Mouse (Mus musculus) adrenal gland, postnatal 4 days (tissue): ENCODE measurements at regions not wholly inside any gene's neighbourhood (a gene's known extent, or its start where the extent isn't known, plus 50 kb on each side); places are given as distances from the start of the nearest gene placed in this dataset.

Experiments used
- DNase-seq, 2 experiments: peaks; one replicate each; pipeline ENCODE4 v3.0.0; 2021 to 2022; ENCODE audit warnings: low spot score in 2 of 2, mixed read lengths in 2 of 2

DNA sequence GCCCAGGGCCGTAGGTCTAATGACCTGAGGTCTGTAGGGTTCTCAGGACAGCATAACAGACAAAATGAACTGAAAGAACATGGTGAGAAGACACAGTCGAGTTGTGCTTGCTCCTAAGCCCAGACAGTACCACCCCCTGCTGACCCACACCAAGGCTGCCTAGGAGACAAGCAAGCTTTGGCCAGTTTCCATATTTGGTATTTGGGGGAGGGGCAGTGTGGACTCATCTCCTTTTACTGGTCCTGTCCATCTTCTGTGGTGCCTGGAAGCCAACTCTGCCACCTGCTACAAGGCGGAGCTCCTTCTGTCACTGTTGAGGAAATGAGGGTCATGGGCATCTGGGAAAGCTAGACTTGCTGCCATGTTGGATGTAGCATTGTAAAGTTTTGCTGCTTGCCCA is 68.9 kb downstream of the Tex29 start:
- no peak for DNase-seq

DNA sequence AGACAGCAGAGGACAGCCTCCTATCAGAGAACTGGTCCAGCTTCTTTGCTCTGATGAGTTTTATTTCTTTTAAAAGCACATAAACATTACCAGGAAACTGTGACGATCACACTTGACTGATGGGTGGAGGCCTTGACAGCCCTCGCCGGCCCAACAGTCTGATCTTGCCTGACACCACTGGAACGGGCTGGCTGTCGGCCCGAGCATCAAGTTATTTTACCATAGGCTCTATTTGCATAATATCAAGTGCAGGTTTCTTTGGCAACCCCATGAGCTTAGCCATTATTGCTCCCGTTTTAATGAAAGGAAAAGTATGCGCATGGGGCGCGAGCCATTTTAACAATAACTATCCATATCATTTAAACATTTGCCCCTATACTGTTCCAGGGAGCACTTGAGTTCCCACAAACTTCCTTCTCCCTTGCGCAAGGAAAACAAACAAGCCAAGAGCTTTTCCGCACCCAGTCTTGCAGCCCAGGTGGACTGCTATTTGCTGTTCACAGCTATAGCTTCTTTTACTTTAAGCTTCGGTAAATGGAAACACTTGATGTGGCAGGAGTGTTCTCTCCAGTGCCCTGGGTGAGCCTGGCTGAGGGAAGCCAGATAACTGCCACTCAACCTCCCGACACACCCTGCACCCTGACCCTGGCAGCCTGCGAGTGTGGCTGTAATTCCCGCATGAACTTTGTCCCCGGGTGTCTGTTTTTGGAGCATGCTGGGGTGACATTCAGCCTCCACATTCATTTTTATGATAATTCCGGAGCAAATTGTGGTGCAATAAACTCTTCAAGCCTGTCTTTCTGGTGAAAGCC is 71.6 kb downstream of the Tex29 start:
- DNase-seq, result no peak

DNA sequence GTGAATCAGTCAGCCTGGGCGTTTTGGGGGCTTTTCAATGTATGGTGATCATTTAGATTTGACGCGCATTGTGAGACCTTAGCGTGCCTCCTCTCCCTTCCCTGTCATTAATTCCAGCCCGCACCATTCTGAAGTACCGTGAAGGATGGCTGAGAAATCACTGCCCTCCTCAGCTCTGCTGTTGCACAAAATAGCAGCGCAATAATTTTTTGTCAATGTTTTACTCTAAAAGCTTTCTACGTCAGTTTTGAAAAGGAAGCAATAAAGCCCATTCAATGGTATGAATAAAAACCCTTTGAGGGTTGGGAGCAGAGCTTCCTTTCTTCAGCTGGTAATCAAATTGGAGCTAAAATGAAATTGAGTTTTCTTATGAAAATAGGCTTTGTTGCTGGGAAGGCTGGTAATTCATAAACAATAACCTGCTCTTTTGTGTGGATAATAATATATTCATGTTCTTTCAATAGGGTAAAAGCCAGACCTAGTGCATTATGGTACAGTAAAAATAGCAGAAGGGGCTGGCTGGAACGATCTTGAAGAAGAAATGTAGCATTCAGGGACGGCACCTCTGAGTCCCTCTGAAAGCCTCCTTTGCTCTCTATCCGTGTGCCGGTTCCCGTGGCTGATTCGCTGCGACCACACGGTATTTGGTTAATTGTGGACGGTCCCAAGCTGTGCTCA is 72.3 kb downstream of the Tex29 start:
- DNase-seq, result no peak

DNA sequence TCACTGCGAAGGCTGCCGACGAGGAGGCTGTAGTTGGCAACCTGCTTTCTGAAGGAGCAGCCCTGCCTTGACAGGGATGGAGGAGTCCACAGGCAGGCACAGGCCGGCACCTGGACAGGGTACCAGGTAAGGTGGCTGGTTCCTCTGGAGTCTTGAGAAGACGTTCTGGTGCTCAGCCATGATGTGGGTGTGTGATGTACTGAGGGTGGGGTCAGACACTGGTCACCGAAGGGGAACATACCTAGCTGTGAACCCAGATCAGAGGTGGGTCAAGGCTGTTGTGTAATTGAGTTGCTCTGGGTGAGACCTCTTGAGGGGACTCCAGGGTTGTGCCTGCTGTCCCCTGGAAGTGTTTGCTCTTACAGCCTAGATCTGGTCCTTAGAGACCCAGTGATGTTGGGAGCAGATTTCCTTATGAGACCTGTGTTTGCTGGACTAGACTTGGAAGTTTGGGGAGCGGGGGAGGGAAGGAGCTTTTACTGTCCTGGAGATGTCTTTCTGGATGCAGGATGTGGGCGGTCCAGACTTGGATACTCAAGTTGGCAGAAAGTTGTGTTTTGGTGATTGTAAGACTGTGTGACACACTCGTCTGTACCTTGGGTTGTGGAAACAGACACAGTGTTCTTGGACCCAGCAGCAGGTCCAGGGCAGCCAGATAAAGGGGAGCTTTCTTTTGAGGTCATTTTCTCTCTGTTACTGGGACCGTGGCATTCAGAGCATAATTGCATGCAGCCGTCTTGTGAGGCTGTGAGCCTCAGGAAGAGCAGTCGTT is 73.0 kb downstream of the Tex29 start:
- no peak for DNase-seq

DNA sequence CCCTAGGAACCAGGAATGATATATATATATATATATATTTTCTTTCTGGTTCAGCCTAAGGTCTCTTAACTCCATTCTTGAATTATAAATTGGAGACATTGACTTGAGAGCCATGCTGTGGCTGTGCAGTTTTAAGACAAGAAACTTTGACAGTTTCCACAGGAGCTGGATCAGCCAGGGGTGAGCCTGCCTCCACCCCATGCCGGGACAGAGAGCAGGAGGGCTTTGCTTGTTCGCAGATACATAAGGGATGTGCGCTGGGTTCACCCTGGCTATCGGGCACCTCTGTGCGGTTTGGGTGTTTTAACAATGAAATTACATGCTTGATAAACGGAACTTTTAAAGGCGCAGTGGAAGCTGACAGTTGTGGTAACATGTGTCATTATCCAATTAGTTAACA is 73.9 kb downstream of the Tex29 start:
- no peak for DNase-seq

DNA sequence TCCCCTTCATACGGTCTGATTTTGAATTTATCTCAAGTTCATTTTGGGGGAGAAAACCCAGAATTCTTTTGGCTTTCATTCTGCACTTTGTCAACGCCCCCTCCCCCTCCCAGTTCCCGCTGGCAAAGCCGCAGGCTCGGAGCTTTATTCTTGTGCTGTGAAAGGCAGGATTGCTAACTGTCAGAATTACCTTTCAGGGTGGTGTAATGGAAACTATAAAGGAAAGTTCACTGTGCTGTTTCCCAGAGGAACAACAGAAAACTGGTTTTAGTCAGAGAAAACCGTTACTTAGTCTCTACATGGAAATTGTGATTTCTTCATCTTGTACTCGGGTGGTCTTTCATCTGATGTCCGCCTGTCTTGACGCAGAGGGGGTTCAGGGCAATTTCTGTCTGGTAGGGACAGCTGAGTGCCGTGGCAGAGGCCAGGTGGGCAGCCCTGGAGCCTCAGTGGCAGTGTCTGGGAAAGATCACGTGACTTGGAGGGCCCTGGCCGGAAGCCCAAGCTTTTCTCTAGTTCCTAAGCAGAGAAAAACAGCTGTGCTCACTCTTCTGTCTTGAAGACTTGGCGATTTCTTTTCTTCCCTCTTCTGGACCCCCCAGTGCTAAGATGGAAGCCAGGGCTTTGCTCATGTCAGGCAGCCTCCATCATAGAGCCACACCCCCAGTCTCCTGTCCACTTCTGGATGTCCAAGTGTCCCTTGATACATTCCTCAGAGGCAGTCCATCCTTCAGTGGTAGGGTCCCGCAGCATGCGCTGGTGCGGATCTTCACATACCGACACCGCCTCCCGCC is 74.6 kb downstream of the Tex29 start:
- DNase-seq, result no peak

DNA sequence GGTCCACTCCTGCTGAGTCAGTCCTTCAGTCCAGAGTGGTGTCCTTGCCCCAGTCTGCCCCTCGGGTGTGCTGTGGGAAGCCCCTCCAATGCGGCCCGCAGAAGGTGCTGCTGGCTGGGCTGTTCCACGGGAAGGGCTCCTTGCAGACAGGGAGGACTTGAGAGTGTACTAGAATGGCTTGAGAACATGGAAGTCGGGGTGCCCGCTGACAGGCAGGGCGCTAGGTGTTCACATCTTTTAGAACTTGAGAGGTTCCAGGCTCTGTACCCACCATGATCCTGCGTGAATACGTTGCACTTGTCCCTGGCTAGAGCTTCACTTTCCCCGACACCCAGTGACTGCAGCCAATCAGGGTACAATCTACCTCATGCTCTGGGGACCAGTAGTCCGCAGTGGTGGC is 75.4 kb downstream of the Tex29 start:
- no peak for DNase-seq

DNA sequence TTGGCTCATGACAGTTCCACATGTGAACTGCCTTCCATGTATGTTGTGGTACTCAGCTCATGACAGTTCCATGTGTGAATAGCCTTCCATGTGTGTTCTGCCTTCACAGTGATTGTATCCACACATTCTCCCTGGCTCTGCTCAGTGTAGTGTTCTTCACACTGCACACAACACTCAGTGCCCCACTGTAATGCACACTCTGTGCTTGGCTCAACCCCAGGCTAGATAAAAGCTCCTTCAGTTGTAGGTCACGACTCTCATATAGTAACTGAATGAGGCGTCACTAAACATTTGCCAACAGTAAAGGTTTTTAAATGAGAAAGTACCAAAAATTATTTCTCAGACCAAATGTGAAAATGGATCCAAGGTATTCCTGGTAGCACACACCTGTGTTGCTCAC is 79.6 kb downstream of the Tex29 start:
- no peak for DNase-seq

DNA sequence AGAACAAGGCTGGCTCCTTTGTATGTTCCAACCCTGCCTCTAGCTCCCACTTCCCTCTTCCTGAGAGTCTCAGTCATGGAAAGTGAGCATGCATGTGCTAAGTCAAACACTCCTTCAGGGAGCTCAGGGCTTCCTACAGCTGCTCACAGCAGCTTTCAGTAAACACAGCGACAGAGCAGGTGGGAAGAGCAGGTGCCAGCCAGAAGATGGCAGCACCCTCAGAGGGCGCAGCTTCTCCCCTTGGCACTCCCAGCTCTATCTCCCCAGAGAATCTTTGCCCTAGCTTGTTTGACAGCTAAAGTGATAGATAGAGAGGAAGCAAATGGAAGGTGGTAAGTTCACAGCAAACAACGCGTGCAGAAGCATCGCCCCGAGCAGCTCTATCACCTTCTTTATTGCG is 82.8 kb downstream of the Tex29 start:
- no peak for DNase-seq

DNA sequence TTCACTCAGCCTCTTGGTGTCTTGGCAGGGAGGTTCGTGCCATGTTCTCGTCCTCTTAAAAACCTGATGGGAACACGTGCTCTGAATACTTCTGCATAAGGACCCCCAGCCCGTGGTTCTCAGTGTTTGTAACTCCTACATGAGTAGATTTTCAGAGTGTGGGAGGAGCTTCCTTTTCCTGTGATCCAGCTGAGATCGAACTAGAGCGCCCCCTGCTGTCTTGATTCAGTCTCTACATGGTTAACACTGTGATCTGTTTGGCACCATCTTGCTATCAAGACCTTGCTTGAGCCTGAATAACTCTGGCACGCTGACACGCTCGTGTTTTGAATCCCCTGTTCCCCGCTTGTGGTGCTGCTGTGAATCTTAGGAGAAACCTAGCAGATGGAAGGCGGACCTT is 83.9 kb downstream of the Tex29 start:
- peak; percentile 28 to 65 for DNase-seq

DNA sequence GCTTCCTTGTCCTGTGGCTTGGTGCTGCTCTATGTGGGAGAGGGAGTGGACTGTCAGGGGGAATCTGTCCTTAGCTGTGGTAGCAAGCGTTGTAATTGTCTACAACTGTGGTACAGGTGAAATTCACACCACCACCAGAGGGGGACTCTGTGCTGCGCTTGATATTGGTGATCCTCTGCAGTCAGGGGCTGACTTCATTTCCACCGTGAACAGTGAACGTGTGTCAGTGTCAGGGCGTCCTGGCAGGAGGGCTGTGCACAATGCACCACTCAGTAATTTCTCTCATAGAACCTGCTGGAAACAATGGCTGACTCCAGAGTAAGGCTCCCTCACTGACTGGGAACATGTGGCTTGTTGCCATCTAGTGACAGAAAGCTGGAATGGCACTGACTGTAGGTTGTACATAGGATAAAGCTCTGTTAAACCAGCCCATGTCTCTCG is 102.6 kb downstream of the Tex29 start:
- DNase-seq, result no peak

DNA sequence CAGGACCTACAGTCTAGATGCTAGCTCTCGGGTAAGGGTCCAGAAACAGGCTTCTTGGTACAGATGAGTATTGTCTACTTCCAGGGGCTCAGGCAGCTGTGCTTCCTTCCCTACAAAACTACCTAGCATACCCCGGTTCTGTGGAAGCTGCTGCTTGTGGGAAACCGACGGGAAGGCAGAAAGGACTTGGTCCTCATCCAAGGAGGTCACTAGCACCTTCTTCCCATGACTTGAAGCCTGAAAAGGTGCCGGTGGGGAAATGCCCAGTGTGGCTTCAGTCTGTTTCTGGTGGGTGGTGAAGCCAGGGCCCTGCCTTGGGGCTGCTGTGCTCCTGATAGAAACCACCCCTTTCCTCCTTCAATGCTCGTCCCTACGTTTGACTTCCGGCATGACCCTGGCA is 107.5 kb downstream of the Tex29 start:
- no peak for DNase-seq

DNA sequence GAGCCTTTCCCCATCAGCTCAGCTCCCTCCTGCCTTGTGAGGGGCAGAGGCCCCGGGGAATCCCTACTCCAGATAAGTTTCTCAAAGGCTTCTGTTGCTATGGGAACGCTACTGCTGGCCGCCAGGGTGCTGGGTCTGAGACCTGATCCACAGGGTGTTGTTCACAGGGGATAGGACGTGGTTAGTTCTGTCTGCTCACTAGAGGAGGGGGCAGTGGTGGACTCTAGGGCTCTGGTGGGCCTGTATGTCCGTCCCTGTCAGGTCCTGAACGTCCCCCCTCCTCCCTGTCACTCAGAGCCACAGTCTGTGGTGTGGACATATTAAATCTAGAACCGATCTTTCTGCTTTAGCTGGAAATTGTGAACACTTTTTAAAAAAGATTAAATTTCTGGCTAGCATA is 116.0 kb downstream of the Tex29 start:
- DNase-seq, result no peak

DNA sequence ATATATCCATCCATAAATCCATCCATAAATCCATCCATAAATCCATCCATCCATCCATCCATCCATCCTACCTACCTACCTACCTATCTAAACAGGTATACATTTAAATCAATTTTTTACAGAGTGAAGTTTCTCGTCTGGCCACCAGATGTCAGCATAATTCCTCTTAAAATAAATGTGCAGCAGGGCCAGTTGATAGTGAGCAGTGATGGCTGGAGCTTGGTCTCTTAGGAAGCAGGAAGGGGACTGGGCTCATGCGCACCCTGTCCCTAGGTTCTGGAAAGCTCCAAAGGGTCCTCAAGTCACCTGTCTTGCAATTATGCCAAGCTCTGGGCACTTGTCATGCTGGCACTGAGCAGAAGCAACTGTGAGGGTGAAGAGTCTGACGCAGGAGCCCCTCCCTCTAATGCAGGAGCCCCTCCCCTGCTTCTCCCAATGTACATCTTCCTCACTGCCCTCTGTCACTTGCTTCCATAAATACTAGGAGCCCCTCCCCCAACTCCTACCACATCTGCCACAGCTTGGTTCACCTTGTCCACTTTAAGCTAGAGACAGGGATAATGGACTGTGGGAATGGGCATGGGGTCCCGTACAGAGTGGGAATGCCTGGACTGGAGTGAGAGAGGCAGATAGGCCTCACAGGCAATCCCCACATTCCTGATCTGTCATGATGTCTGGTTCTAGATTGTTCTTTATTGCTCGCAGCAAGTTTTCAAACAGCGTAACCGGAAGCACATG is 116.9 kb downstream of the Tex29 start:
- no peak for DNase-seq

DNA sequence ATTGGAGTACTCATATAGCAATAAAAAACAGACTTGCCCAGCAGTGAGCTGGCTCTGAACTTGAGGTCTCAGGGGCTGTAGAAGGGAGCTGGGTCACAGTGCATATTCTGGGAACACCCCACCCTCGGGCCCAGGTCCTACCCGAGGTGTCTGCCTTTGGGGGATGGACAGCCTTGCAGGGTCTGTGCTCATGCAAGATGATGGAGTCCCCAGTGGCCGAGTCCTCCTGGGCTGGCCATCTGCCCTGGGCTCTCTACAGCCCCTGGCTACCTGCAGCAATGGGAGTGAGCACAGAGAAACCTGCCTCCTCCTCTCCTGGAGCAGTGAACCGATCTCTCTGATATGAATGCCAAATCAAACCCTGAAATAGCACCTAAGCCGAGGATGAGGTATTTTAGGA is 117.9 kb downstream of the Tex29 start:
- no peak for DNase-seq

DNA sequence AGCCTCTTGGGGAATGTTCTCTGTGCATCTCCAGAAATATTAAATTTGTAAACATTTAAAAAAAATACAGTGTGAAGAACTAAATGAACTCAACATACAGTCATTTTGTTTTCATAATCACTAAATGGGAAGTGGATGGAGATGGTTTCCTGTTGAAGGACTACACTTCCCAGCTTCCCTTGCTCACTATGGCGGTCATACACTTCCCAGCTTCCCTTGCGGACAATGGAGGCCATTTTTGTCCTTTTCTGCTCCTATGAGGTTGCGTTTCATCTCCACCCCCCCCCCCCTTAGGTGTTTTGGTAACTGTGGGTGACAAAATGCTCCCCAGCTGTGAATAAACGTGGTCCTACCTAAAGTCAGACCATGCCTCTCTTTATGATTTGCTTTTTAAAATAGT is 119.2 kb downstream of the Tex29 start:
- no peak for DNase-seq

DNA sequence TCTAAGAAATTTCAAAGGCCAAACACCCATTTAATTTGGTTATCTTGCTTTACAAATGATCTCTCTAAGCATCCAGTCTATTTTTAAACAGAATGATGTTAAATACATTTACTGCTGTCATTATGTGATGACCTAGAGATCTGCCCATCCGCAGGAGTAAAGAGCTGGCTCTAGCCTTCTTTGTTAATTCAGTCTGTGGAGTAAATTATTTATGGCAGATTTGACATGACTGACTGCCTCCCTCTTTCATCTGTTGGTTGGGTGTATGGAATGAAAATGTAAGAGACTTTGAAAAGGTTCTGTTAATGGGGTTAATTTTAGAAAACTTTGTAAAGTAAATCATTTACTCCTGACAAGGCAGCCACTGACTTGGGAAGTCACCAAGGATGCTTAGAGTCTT is 123.3 kb downstream of the Tex29 start:
- DNase-seq, result no peak

DNA sequence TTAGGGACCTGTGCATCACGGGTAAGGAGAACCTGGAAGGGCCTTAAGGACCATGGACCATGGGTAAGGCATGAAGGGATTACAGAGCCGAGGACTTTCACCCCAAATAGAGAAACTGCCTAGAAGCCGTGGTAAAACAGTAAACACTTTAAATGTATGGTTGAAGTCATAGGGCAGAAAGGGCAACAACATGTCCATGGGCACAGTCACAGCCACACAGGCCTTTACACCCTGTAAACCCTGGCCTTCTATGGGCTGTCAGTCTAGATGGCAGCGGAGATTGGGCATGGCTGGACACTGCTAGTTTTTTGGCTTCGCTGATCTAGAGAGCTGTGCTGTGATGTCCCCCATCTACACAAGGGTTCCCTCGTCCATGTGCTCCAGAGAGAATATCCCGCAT is 127.4 kb downstream of the Tex29 start:
- no peak for DNase-seq

DNA sequence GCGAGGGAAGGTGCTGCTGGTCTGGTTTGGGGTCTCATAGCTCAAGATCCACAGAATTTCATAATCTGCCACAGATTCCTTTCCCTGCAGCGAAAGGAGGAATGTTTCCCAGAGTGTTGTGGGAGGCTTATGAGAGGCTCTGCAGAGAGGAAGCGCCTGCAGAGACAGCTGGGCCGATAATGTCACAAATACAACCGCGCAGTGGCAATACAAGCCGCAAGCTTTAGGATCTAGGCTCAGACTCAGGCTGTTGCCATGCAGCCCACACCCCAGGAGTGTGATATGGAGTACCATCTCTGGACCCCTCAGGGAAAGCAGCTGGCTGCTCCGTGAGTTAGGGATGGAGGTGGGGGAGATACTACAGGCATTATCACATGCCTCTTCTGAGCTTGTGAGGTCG is 130.2 kb downstream of the Tex29 start:
- no peak for DNase-seq

DNA sequence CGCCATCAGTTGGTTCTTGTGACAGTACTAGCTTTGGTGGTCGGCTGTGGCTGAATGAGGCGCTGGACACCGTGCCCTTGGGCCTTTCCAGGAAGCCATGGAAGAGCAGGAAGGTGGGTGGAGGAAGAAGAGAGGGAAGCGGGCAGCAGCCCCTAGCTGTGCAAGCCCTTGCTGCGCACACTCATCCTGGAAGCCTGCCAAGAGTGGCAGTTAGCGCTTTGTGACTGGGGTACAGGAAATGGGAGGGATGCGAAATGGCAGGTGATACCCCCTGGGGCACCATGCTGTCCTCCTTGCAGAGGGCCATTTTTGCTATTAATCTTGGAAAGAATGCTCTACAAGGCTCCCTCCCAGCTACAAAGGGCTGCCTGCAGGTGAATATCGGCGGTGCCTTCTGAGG is 133.2 kb downstream of the Tex29 start:
- DNase-seq, result no peak

DNA sequence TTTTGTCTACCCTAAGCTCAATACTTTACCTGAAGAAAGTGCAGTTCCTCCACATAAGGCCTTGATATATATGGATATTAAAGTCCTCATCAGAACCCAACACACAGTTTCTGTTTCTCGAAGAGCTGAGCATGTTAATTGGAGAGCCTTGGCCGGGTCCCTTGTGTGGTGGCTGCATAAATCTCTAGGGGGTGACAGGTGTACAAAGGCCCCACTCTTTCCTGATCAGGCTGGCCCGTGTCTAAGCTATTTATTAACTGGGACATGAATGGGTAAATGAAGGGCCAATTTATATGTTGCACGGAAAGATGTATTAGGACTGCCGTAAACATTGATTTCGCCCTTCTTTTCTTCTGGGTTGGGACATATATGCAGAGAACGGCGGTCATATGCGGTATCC is 136.8 kb downstream of the Tex29 start:
- no peak for DNase-seq
